Mouse (Mus musculus) frontal cortex, adult 2 months (tissue): ENCODE results near the gene Cbln1. TPM values are rescaled to one million over a fixed set of nuclear protein-coding genes. Genes with fewer than 3 reads are reported as not detected.

ENCODE experiments used
- DNase-seq, 2 experiments: peaks; one replicate each; pipeline ENCODE4 v3.0.0; 2022; ENCODE audit warnings: low spot score in 1 of 2; ENCODE audit errors: extremely low spot score in 1 of 2
- polyA plus RNA-seq: library from polyadenylated mRNA; depleted of rRNA; stranded (reverse); fragments of >200 nt; gene quantifications from 2 replicates; pipeline ENCODE4 v1.2.3, GENCODE M21; 2012

The Cbln1 gene
- polyA plus RNA-seq, 1 experiment = 26.0 TPM

DNA sequence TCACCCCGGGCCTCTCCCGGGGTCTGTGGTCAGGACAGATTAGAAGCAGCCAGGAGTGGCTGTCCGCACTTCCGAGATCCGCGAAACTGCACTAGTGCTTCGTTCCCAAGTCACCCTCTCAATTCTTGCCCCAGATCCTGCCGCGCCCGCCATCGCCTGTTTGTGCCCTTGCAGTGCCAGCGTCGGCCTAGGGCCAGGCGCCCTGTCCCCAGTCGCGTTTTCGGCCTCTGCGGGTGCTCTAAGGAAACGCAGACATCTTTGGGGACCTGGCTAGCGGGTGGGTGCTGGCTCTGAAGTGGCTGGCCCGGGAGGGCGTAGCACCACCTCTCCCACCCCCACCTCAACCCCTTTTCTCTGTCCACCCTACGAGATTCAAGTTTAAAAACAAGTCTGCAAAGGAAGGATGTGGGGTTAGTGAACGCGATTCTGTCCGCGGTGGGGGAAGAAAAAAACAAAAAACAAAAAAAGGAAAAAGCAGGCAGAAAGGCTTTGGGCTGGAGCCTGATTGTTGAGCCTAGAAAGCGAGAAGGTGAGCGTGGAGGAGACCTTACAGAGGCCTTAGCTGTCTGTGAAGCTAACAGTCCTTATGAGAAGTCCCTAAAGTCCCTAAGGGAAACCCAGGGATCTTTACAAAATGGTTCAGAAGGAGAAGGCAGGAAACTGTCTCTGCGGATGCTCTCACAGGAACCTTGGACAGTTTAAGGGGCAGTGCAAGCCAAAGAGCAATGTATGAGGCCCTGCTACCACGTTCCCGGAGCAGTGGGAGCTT is 1.4 kb downstream of the Cbln1 start:
- no peak for DNase-seq

DNA sequence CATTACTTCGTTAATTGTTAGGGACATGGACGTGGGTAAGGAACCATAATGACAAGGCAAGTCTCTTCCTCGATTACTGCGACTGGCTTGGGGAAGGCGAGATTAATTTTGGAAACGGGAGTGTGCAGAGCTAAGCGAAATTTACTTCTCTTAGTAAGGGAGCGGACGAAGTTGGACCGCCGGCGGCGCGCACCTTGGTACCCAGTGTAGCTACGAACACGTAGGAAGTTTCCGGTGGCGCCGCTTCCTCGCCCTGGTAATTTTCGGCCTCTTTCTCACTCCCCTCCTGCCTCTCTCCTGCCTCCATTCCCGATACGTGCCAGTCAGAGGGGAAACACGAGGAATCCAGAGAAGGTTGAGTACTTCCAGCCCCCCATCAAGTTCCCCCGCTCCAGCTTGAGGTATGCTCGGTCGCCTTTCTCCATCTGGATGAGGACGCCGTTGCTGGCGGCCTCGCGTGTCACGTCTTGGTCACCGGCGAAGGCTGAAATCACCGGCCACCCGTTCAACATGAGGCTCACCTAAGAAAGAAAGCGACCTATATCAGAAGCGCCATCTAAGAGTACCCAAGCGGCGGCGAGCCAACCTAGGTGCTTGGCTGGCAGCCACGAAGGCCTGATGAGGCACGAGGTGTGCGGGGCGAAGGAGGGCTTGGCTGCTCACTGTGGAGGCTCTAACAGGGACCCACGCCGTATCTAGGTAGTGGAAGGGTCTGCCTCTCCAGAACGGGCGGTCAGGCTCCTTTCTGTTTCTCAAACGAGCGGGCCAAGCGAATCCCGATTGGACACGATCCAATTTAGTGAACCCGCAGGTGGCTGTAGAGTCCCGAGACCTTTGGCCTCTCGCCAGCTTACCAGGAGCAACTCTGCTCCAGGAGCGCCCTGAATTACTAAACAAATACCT is 2.2 kb downstream of the Cbln1 start:
- peak in 1 of 2 experiments; percentile 6 for DNase-seq

DNA sequence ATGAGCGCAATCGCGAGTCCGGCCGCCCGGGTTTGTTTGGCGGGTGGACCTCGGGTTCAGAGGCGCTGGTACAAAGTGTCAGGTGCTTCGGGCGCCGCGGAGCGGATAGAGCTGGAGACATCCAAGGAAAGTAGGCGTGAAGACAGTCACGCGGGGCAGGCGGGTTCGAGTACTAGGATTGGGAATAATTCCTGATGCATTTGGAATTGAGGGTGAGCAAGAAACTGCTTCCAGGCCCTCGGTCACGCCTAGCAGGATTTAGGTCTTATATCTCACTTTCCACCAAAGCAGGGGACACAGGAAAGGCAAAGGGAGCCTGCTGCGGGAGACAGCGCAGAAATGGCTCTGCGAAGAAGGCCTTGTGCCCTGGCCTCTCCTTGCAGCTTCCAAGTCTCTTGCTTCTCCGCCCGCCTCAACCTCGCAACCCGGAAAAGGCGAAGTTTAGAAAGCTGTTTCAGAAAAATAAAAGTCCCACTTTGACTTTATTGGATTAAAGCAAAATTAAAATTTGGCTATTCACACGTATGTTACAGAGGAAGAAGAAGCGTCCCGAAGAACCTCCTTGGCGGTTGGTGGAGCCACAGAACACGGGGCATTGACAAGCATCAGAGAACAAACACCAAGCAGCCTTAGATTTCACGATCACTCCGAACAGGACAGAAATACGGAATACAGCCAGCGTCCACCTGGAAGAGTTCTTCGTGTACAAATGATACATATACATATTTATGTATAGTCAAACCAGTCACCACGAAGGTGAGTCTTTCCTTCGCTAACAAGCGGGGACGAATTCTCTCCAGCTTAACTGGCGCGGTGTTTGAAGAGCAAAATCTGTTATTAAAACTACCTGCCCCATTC is 3.2 kb downstream of the Cbln1 start:
- DNase-seq = no peak

DNA sequence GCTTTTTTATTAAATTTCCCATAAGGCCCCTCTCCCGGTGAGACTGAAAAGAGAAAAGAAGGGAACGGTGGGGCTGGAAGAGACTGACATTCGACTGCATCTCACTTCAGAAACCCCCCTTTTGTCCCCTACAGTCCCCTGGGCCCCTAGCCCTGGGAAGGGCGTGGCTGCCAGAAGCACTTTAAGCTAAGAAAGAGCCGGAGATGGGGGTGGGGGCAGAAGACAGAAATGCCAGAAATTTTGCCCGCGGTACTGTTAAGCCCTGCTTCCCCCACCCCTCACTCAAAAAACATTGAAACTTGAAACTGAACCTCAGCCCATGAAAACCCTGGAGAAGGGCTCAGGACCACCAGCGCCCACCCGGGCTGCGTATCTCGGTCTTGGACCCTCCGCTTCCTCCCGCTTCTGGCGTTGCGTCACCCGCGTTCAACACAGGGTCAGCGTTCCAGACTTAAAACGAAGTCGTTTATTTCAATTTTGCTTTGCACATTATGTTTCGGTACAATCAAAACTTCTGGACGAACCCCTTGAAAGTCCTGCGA is 3.9 kb downstream of the Cbln1 start:
- no peak for DNase-seq

DNA sequence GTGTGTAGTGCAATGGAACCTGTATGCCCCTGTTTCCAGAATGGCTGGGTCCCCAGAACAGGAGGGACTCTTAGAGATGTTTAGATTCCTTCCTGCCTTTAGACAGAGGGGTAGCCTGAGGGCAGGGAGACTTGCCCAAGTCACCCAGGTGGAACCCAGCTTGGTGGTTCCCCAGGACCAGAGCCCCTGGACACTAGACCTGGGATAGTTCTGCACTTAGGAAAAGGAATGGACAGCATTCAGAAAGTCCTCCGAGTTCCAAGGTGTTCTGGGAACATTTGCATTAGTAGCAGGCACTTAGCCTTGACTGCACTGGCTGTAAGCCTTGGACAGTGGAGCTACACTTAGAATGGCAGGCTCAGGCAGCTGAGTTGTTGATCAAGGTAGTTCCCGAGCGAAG is 4.5 kb downstream of the Cbln1 start:
- DNase-seq = no peak

DNA sequence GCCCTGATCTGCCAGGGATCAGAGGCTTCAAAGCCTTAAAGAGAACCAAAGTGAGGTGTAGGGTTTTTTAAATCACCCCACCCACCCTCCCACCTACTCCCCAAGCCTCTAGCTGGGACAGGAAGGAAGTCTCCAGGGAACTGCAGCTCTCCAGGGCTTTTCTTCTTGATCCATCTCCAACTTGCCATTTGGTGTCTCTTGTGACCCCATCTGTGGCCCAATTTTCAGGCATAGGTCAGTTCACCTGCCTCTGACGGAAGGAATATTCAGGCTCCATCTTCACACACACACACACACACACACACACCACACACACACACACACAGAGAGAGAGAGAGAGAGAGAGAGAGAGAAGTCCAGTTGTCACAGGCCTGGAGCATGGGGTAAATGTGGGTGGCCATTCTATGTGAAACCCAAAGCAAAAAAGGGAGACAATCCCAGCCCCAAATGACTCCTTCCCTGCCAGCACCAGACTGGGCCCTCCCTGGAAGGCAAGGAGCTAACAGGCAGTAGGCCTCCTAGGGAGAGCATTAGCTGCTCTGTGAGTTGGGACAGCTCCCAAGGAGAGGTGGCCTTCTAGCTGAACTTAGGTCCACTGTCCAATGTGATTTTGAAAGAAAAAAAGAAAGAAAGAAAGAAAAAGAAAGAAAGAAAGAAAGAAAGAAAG is 5.3 kb downstream of the Cbln1 start:
- DNase-seq = no peak

DNA sequence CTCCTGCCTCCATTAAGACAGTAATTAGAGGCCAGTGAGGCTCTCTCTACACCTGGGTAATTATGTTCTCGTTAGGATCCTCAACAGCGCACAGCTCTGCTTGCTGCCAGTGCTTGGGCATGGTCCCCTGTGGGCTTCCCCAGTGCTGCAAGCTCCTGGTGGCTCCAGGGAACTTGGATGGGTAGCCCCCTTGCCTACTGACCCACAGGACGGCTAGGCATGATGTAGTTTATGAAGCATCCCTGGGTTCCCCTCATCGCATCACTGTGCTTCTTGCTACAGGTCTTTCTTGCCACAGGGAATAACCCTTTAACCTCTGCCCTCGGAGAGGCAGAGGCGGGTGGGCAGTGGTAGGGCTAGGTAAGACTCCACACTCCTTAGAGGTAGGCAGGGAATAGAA is 6.1 kb downstream of the Cbln1 start:
- DNase-seq = no peak

DNA sequence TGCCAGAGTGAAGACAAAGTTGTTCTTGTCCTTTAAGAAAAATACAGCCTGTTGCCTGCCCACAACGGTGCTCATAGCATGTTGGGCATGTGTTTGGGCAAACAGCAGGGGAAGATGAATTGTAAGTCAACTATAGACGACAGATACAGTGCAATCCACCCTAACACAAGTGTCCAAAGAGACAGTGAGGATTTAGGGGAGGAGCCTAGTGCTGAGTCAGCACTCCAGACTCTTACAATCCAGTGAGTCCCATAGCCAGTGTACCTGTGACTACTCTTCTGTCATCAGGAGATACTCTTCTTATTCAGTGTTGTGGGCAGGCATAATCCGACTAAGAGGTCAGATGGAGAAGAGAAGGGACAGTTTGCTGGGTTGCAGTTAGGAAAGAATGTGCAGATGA is 8.0 kb downstream of the Cbln1 start:
- no peak for DNase-seq

DNA sequence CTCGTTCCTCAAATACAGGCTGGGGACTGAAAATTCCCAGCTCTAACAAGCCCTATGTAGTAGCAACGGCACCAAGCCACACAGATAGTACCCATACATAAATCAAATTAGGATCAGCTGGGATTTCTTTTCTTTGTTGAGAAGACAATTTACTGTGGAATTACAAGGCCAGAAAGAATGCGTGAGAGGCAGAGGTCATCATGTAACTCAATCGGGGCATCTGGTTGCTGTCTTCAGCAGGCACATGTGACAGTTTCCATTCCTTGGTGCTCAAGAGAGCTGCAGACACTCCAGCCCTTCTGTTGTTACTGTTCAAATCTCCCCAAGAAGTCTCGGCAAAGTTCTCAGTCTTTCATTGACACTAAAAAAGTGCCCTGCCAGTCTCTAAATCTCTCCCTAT is 10.6 kb downstream of the Cbln1 start:
- no peak for DNase-seq

DNA sequence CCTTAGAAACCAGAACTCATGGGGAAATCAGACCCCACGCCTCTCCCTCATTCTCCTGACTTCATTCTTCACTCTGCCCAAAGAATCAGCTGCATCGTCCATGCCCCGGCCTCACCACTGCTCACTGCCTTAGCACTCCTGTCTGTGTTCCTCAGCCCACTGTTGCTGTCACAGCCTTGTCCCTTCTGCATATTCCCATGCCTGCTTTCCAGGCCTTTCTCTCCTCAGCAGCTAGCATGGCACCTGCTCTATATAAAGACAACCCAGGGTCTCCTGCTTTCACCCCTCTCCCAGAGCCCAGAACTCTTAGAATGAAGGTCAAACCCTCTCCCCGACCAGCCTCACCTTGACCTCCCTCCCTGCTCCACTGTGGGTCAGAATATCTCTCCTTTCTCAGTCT is 15.5 kb downstream of the Cbln1 start:
- DNase-seq = no peak

DNA sequence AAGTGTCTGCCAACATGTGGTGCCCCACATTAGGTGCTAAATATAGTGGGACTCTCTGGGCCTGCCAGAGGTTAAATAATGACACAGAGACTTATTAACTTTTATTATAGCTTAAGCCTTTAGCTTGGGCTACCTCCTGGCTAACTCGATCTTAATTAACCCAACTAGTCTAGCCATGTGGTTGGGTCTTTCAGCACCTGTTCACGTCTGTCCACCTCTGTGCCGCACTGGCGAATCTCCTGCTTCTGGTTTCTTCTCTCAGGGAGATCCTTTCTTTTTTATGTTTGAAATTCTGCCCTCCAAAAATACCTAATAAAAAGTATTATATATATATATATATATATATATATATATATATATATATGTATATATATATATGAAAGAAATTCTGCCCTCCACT is 19.6 kb downstream of the Cbln1 start:
- DNase-seq = no peak

DNA sequence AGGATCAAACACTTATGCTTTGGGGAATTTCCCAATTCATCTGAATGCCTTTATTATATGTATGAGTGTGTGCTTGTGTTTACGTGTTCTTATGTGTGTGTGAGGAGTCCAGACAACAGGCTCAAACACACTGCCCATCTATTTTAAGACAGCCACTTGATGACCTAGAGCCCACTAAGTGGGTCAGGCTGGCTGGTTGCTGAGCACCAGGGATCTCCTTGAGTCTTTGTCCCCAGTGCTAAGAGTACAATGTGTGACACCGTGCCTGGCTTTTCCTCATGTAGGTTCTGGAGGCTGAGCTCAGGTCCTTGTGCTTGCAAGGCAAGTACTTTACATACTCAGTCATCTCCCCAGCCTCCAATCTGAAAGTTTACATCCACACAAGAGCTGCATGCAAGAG is 20.7 kb downstream of the Cbln1 start:
- no peak for DNase-seq

DNA sequence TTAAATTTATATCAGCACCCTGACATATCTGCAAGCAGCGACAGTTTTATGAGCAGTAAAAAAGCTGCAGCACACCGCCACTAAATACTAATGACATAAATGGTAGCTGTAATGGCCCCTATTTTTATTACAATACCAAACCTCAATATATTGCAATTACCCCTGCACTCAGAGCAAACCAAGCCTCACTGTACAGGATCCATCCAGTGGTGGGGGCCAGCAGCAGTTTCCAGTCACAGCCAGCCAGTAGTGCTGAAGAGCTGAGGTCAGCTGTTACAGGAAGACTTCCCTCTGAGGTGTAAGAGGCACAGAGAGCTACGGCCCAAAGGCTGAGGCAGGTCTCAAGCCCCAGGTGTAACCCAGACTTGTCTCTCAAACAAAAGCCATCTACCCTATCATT is 37.8 kb downstream of the Cbln1 start:
- DNase-seq = no peak

DNA sequence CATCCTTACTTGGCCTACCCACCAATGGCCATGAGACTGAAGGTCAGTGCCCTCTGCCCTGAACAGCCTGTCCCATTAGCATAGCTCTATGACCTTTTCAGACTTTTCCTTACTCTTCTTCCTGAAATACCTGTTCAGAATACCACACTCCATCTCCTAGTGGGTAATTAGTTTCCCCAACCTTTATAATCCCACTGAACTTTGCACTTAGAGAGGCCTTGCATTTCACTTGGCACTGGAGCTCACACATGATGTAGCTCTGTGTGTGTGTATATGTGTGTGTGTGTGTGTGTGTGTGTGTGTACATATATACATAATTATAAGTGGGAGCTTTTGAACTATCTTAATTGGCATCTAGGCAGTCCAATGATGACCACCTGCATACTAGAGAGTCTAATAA is 45.2 kb downstream of the Cbln1 start:
- DNase-seq = no peak

DNA sequence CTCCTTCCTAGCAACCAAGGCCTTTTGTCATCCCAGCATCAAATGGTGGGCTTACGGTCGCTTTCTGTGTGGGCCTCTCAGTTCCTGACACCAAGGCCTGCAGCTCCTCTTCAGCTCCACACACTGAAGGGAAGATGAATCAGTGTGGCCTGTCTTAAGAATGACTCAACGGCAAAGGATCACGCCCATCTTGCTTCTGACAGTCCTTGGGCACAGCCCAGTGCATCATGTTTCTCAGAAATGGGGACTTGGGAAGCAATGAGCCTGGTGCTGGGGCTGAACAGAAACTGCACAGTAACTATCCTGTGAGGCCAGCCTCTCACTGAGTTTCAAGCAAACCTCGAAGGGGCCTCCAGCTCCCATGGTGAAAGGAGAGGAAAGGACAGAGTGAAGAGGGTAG is 47.7 kb downstream of the Cbln1 start:
- no peak for DNase-seq

DNA sequence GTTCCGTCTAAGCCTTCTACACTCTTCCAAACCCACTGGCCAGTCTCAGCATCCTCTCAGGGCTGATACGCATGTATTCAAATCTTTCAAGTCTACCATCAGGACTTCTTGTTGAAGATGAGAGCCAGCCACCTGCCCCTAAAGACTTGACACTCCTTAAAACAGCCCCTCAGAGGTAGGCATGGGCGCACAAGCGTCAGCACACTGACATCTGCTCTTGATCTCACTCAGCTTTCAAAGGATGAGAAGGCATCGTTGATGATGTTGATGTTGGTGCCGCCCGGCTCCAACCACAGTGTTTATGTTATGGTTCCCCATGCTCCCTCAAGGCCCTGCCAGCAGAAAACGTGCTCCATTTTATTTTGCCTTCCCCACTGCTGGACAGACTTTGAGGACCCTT is 50.7 kb downstream of the Cbln1 start:
- DNase-seq = no peak
